Mouse (Mus musculus): ENCODE measurements around the gene Gramd1b. TPM values are rescaled to one million over a fixed set of nuclear protein-coding genes. Genes with fewer than 3 reads are reported as not detected.

The Gramd1b gene
- polyA plus RNA-seq (2012; rRNA removed): 159 and 234 TPM in 2 replicates

GRCm38 (mm10) chr9:40531027-40531621 lies at the start of gene Gramd1b:
Gene Gramd1b (minus strand): TSS chr9:40531383.

GRCm38 (mm10) chr9:40269103-40269861 lies 261.9 kb downstream of the Gramd1b start, which contains the start of gene Scn3b:
Gene Scn3b (plus strand): TSS chr9:40269217.

Other genes starting within 250 kb of the Gramd1b start
- not detected in 2 replicates for gene Gm21915, start 139.2 kb upstream of the Gramd1b start, polyA plus RNA-seq (2012; rRNA removed)
- 40.8 and 65.0 TPM in 2 replicates for gene Clmp, start 154.6 kb upstream of the Gramd1b start, polyA plus RNA-seq (2012; rRNA removed)

All from ovary, adult 2 months (tissue).